Mouse (Mus musculus) forebrain, postnatal 0 days (tissue): ENCODE measurements around the gene Tacr2. TPM values are rescaled to one million over a fixed set of nuclear protein-coding genes. Genes with fewer than 3 reads are reported as not detected.

Experiments used
- ATAC-seq: fragments of 200-750 bp; cut with Nextera tagmentation; 2 replicates; pipeline ENCODE4 v1.8.0; 2017; ENCODE audit warnings: mild to moderate bottlenecking, moderate library complexity
- DNase-seq: peaks from one replicate; pipeline ENCODE4 v3.0.0-alpha.2; 2015
- H3K27ac ChIP-seq: fragments of 300-500 bp; sonication (generic); 2 replicates; pipeline ENCODE4 v1.5.1; 2014; ENCODE audit warnings: low read depth, mild to moderate bottlenecking, antibody characterized with exemption, low read length, moderate library complexity, mixed read lengths
- H3K27me3 ChIP-seq: fragments of 300-500 bp; sonication (generic); 2 replicates; pipeline ENCODE4 v1.6.1; 2014; ENCODE audit warnings: mild to moderate bottlenecking, low read length, mixed read lengths; ENCODE audit not compliant: insufficient read depth
- H3K36me3 ChIP-seq: fragments of 300-500 bp; sonication (generic); 2 replicates; pipeline ENCODE4 v1.6.1; 2014; ENCODE audit warnings: mild to moderate bottlenecking, moderate library complexity; ENCODE audit not compliant: insufficient read depth
- H3K4me1 ChIP-seq: fragments of 300-500 bp; sonication (generic); 2 replicates; pipeline ENCODE4 v1.6.1; 2014; ENCODE audit warnings: antibody characterized with exemption; ENCODE audit not compliant: insufficient read depth
- H3K4me2 ChIP-seq: fragments of 300-500 bp; sonication (generic); 2 replicates; pipeline ENCODE4 v1.6.1; 2014; ENCODE audit warnings: low read depth, mild to moderate bottlenecking, moderate library complexity
- H3K4me3 ChIP-seq: fragments of 300-500 bp; sonication (generic); 2 replicates; pipeline ENCODE4 v1.5.1; 2014; ENCODE audit warnings: low read depth, low read length, mixed read lengths
- H3K9ac ChIP-seq: fragments of 300-500 bp; sonication (generic); 2 replicates; pipeline ENCODE4 v1.6.1; 2014; ENCODE audit warnings: mild to moderate bottlenecking
- H3K9me3 ChIP-seq: fragments of 300-500 bp; sonication (generic); 2 replicates; pipeline ENCODE4 v1.6.1; 2016; ENCODE audit warnings: low read length
- CTCF ChIP-seq: sonication (generic); IDR thresholded peaks from 2 replicates; pipeline ENCODE4 v1.5.1; 2016; ENCODE audit warnings: antibody characterized with exemption, control low read depth, low read depth
- WGBS: fragments of 180-500 bp; shearing (Covaris S2); extraction: QIAGEN DNeasy Blood & Tissue Kit; methylation state at CpG from one replicate; pipeline ENCODE4 v1.1.7; 2014; 5-methylcytosine and 5-hydroxymethylcytosine counted together
- polyA plus RNA-seq: library from polyadenylated mRNA; unstranded; fragments of >200 nt; fragmentation: Nextera tagmentation; extraction: Ambion mirVana; gene quantifications from 2 replicates; pipeline ENCODE4 v1.2.1, GENCODE M21; 2015
- total RNA-seq: library from RNA; depleted of rRNA; stranded (reverse); fragments of >200 nt; gene quantifications from 2 replicates; pipeline ENCODE4 v1.2.3, GENCODE M21; 2014

Tacr2 gene
- total and polyA plus RNA-seq, 2 experiments from 2014 or later, result not detected

- Histone ChIP-seq H3K36me3 (no peaks in the 10 kb centered on the region), H3K4me3 (no peak overlapping the region), H3K27me3 (no peaks in the 10 kb centered on the region), H3K4me1 (no peaks in the 10 kb centered on the region), H3K9me3 (no peaks in the 10 kb centered on the region), H3K4me2 (no peak overlapping the region), H3K27ac (no peak overlapping the region), H3K9ac (no peak overlapping the region)
- WGBS, result 87% methylated on average over 3 of the region's 3 CpGs
- ATAC-seq, result peak; percentile 32; the same call in 1 of the 2 replicates
- TF ChIP-seq CTCF, result no peak
- no peak for DNase-seq
These were observed 13.6 kb upstream of the Tacr2 start for GRCm38 (mm10) chr10:62238688-62239087.

- WGBS, result 45% methylated on average over 6 of the region's 6 CpGs
- no peaks in the 10 kb centered on the region for H3K4me1 ChIP-seq
- H3K4me3 ChIP-seq, result no peak overlapping the region
- no peaks in the 10 kb centered on the region for H3K27me3 ChIP-seq
- H3K9me3 ChIP-seq, result no peaks in the 10 kb centered on the region
- no peaks in the 10 kb centered on the region for H3K36me3 ChIP-seq
- no peak overlapping the region for H3K27ac ChIP-seq
- TF ChIP-seq CTCF, result no peak
- H3K4me2 ChIP-seq, result no peak overlapping the region
- ATAC-seq (no peak), DNase-seq (no peak)
- no peak overlapping the region for H3K9ac ChIP-seq
These were observed 13.0 kb upstream of the Tacr2 start for GRCm38 (mm10) chr10:62239270-62239669.

GRCm38 (mm10) chr10:62242358-62242757 lies 9.9 kb upstream of the Tacr2 start:
- no peak for TF ChIP-seq CTCF
- H3K27ac ChIP-seq, result no peak overlapping the region
- WGBS, result 73% methylated on average over 10 of the region's 10 CpGs
- no peak overlapping the region for H3K9ac ChIP-seq
- H3K27me3 ChIP-seq, result no peaks in the 10 kb centered on the region
- H3K9me3 ChIP-seq, result no peaks in the 10 kb centered on the region
- no peak for ATAC-seq
- no peaks in the 10 kb centered on the region for H3K4me1 ChIP-seq
- H3K36me3 ChIP-seq, result no peaks in the 10 kb centered on the region
- H3K4me3 ChIP-seq, result no peak overlapping the region
- DNase-seq, result no peak
- no peak overlapping the region for H3K4me2 ChIP-seq

GRCm38 (mm10) chr10:62242896-62243295 lies 9.3 kb upstream of the Tacr2 start:
- peak; percentile 55; the same call in 1 of the 2 replicates for ATAC-seq

GRCm38 (mm10) chr10:62244067-62244466 lies 8.2 kb upstream of the Tacr2 start:
- WGBS, result 94% methylated on average over 9 of the region's 9 CpGs
- no peak for TF ChIP-seq CTCF
- Histone ChIP-seq H3K9ac (no peak overlapping the region), H3K36me3 (no peaks in the 10 kb centered on the region), H3K4me3 (no peak overlapping the region), H3K4me1 (no peaks in the 10 kb centered on the region), H3K27ac (no peak overlapping the region), H3K27me3 (no peaks in the 10 kb centered on the region), H3K9me3 (no peaks in the 10 kb centered on the region), H3K4me2 (no peak overlapping the region)
- ATAC-seq, result no peak
- DNase-seq, result no peak

More at GRCm38 (mm10) chr10:62242896-62243295, 9.3 kb upstream of the Tacr2 start:
- Histone ChIP-seq H3K36me3 (no peaks in the 10 kb centered on the region), H3K4me2 (no peak overlapping the region), H3K9ac (no peak overlapping the region), H3K9me3 (no peaks in the 10 kb centered on the region), H3K27ac (no peak overlapping the region), H3K27me3 (no peaks in the 10 kb centered on the region), H3K4me3 (no peak overlapping the region), H3K4me1 (no peaks in the 10 kb centered on the region)
- peak; percentile 76 for TF ChIP-seq CTCF
- DNase-seq, result peak; percentile 67
- 50% methylated on average over 13 of the region's 13 CpGs for WGBS

GRCm38 (mm10) chr10:62247156-62247555 lies 5.1 kb upstream of the Tacr2 start:
- H3K36me3 ChIP-seq, result no peaks in the 10 kb centered on the region
- no peak overlapping the region for H3K27ac ChIP-seq
- H3K9ac ChIP-seq, result no peak overlapping the region
- H3K4me2 ChIP-seq, result no peak overlapping the region
- H3K27me3 ChIP-seq, result no peaks in the 10 kb centered on the region
- no peak for TF ChIP-seq CTCF
- no peak for ATAC-seq
- no peak overlapping the region for H3K4me3 ChIP-seq
- WGBS, result 53% methylated on average over 3 of the region's 3 CpGs
- no peaks in the 10 kb centered on the region for H3K4me1 ChIP-seq
- no peaks in the 10 kb centered on the region for H3K9me3 ChIP-seq
- peak; percentile 10 for DNase-seq

- Histone ChIP-seq H3K9me3 (no peaks in the 10 kb centered on the region), H3K4me3 (no peak overlapping the region), H3K27ac (no peak overlapping the region), H3K27me3 (no peaks in the 10 kb centered on the region), H3K4me1 (no peaks in the 10 kb centered on the region), H3K9ac (no peak overlapping the region), H3K36me3 (no peaks in the 10 kb centered on the region), H3K4me2 (no peak overlapping the region)
- WGBS, result 71% methylated on average over 8 of the region's 8 CpGs
- no peak for TF ChIP-seq CTCF
- ATAC-seq (no peak), DNase-seq (no peak)
These were observed 4.4 kb upstream of the Tacr2 start for GRCm38 (mm10) chr10:62247815-62248214.
